Mouse (Mus musculus): Measurements from ENCODE around the gene Rgp1.

- TF ChIP-seq CTCF (IDR thresholded peaks at IDR 0.05; ENCODE audit: extremely low read depth, insufficient read depth, insufficient read length, insufficient replicate concordance) = no peak
- no peak for TF ChIP-seq POLR2A (IDR thresholded peaks at IDR 0.05; ENCODE audit: low read depth, low read length)
These were observed 15.5 kb upstream of the Rgp1 start for GRCm38 (mm10) chr4:43562769-43563600.

Data from spleen, adult 2 months (tissue).